Mouse (Mus musculus): ENCODE results near the gene Syce1l. TPM values are rescaled to one million over a fixed set of nuclear protein-coding genes. Genes with fewer than 3 reads are reported as not detected.

Gene Syce1l
- 1 to 10 TPM; 1.0 to 1.5 TPM for total RNA-seq (2021)

GRCm38 (mm10) chr8:113642926-113643325, at the start of gene Syce1l:
Gene Syce1l, plus strand, starts transcription at chr8:113643213.
- intact Hi-C loops (cut with DNase I): no loop called here
- no peak for DNase-seq

GRCm38 (mm10) chr8:113598401-113598800, 44.6 kb upstream of the Syce1l start:
- intact Hi-C loops (cut with DNase I): no loop called here
- no peak for DNase-seq

GRCm38 (mm10) chr8:113632634-113633033, 10.4 kb upstream of the Syce1l start:
- intact Hi-C loops (cut with DNase I): loop anchor here (5.0 kb wide), 2 partner anchors 1570 to 1585 kb away; no protein-coding TSS in a partner anchor
- no peak for DNase-seq

- intact Hi-C loops (cut with DNase I): loop anchor here (5.0 kb wide), 2 partner anchors 1572 to 1587 kb away; no protein-coding TSS in a partner anchor
- no peak for DNase-seq
These were observed 8.9 kb upstream of the Syce1l start for GRCm38 (mm10) chr8:113634161-113634560.

DNA sequence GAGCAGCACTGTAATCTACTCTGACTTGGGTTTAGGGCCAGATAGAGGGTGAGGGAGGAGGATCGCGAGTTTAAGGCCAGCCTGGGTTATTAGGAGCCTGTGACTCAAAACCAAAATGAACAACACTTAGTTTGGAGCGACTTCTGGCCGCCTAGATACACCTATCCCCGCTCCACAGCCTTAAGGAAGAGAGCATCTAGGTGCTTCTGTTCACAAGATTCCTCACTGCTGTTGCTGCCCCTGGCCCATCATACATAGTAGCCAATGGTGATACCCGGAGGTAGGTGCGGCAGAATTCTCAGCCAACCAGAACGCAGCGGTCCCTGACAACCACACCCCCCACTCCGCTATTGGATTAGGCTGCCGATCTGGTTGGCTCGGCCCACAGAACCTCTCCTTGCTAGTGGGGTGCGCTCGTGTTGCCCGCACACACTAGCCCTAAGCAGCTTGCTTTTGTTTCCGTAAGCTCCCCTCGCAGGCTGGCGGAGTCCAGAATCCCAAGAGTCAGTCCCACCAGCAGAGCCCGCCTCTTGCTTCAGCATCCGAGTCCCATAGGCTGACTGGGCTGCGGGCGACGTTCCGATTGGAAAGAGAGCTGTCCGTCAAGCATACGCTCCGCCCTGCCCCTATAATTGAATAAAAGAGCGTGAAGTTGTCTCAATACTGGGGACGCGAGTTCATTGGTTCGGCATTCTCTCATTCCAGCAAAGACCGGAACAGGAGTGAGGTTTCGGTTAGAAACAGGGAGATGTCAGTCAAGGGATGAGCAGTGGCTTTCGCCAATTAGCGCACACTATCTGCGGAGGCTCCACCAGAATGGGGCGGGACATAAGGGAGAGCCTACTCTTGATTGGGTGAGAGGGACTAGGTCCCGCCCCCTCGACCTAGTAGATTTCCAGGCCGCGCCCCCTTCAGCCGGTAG, 8.1 kb upstream of the Syce1l start, which contains the start of gene Mon1b:
Mon1b (plus strand) TSS at position 918 of the 922 bp plus-strand sequence.
- intact Hi-C loops (cut with DNase I): loop anchor here (5.0 kb wide), 2 partner anchors 1573 to 1588 kb away; no protein-coding TSS in a partner anchor
- peak; percentile 97 for DNase-seq

DNA sequence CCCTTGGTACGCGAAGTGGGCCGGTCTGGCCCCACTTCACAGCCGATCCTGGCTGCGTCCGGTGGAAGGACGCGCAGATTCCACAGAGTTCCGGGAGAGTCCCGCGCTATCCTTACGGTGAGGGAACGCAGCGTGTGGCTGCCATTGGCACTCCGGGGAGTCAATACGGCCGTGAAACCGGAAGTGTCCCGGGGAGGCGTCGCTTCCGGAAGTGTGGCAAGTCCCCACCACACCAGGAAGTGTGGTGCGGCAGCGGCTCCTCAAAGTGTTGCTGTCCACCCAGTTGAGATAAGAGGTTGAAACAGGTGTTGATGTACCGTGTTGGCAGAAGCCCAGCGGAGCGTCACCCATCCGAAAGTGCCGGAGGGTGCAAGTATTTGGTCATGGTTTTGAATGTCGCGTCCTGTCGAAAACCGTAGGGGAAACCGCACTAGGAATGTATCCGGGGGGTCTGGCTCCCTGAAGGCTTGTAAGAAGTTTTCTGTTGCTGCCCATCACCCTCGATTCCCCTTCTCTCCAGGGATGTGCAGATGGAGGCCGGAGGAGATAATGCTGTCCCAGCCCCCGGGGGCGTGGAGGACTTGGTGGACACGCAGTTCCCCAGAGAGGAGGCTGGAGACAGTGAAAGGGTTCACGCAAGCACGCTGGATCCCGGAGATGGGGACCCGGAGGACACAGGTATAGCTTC, 7.3 kb upstream of the Syce1l start:
- intact Hi-C loops (cut with DNase I): no loop called here
- DNase-seq: no peak

DNA sequence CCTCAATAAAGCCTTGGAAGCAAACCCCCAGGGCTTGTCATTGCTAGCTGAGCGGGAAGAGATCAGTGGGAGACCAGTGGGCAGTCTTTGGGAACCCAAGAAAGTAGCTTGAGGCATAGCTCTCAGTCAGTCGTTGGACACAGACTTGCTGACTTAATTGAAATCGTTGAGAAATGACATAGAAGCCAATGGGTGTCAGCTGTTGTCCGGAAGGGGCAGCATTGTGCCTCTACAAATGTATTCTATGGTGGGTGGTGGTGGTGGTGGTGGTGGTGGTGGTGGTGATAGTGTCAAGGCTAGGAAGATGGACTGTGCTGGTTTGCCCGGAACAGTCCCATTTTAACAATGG, 6.8 kb upstream of the Syce1l start:
- DNase-seq: no peak
- intact Hi-C loops (cut with DNase I): no loop called here

DNA sequence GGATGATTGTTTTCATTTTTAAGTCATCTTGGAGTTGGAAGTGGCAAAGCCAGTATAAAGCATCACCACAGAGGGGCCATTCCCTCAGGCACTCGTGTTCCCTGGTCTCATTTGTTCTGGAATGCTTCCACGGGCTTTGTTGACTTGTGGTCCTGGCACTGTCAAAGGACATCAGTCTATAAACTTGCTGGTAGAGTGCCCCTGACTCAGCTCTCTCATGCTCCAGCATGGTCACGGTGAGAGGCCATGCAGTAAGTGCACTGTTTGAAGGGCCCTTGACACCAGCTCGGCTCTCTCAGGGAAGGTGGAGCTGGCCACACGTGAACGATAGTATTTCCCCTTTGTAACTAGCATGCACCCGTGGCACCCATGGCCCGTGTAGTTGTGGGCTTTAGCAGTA, 2.7 kb upstream of the Syce1l start:
- intact Hi-C loops (cut with DNase I): no loop called here
- DNase-seq: no peak

DNA sequence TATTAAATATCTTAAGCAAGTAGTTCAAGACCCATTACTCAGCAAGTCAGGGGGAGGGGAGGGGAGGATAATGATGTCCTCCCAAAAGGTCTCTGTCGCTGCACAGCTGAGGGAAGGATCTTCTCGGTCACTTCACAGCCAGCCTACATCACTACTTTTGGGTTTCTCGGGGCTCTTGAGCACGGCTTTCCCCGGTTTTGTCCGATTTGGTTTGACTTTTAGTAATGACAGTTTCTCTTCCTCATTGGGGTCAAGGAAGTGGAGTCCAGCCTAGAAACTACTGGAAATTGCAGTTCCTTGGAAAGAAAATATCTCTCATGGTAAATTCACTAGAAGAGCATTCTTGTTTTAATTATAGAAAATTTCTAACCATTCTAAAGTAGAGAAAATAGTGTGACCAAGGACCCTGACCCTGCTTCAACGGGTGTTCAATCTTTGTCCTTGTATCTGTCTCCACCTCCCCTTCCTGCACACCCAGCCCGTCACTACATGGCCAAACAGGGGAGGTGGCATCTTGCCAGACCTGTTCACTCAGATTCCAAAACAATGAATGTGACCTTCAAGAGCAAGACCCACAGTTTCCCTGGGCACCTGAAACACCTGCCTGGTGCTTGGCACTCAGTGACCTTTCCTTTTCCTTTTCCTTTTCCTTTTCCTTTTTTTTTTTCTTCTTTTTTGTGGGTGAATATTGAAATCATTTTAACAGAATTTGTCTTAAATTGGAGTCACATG, 632 bp downstream of the Syce1l start:
- intact Hi-C loops (cut with DNase I): no loop called here
- DNase-seq: no peak

- intact Hi-C loops (cut with DNase I): no loop called here
- no peak for DNase-seq
These were observed 2.2 kb downstream of the Syce1l start for GRCm38 (mm10) chr8:113645220-113645619.

DNA sequence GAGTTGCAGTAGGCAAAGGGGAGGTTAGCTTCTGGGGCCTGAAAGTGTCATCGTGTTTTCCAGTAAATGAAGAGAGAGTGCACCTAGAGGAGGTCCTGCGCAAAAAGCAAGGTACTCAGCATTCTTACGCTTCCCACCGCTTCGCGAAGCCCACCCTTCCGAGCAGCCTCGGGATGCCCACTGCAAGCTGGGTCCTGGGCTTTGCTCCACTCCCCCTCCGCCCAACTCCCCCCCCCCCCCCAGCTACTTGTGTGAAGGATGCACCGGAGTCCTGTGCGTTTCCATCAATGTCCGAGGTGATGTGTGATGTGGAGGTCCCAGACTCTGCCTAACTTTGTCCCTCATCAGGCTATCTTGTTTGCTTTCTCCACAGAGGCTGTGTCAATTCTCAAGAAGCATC, 9.4 kb downstream of the Syce1l start:
- intact Hi-C loops (cut with DNase I): no loop called here
- DNase-seq: no peak

DNA sequence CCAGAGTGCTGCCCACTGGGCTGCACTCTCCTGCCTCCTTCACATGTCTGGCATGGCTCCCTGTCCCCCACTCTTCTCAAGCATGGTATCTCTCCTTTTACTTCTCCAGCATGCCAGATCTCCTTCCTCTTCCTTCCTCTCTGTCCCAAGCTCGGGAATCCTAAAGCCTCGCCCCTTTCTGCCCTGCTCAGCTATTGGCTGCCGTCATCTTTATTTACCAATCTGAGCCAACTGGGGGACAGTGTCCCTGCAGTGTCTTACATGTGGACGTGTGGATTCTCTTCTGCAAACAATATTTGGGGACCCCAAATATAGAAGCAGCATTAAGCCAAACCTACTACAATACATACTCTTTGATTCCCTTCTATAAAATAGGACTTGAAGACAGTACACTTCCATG, 10.1 kb downstream of the Syce1l start:
- intact Hi-C loops (cut with DNase I): no loop called here
- no peak for DNase-seq

DNA sequence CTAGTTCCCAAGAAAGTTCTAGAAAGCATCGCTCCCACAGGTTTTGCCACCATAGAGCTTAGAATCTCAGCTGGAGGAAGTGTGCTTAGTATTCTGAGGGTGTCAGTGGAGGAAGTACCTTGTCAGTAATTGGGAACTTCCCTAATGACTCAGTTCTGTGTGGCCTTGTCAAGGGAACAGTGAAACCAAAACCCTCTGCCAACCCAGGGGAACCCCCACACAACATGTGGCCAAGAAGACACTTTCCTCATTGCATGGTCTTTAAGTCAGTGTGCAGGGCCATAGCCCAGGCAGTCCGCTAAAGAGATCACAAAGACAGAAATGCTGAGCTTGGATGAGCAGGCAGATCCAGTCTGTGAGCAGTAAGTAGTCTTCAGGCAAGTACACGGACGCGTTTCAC, 13.1 kb downstream of the Syce1l start:
- DNase-seq: no peak
- intact Hi-C loops (cut with DNase I): no loop called here

DNA sequence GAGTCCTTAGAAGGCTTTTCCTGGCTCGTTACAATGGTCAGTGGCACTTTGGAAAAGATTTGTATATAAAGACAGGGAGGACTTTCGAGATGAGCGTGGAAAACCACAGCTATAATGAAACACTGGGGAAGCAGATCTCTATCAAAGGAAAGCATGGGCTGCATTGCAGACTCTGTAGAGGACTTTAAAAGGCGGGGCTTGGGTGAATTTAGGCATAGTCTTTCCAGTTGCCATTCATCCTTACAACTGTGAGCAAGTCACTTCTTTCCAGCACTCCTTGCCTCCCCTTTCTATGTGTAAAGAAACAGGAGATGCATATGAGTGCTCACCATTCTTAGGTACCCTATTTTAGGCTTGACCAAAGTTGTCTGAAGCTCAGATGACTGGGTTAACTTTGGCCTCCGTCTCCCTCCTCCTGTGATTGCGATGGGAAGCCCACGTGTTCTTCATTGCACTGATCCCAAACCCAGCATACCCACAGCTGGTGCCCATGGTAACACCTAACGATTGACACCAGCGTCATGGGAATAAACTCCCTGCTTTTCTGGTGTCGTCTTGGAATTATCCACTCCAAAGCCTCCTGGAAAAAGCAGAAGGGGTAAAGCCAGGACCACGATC, 13.8 kb downstream of the Syce1l start:
- DNase-seq: no peak
- intact Hi-C loops (cut with DNase I): no loop called here

- intact Hi-C loops (cut with DNase I): loop anchor here (5.0 to 10.0 kb wide), 2 partner anchors 185 to 407 kb away; partner anchors contain the start of gene Adamts18
- DNase-seq: no peak
These were observed 17.1 kb downstream of the Syce1l start for GRCm38 (mm10) chr8:113660128-113660527.

GRCm38 (mm10) chr8:113664544-113664943, 21.5 kb downstream of the Syce1l start:
- intact Hi-C loops (cut with DNase I): loop anchor here (2.0 to 10.0 kb wide), 5 partner anchors 180 to 774 kb away; partner anchors contain the start of genes Adamts18 and Wwox
- DNase-seq: peak; percentile 90

- intact Hi-C loops (cut with DNase I): loop anchor here (2.0 to 10.0 kb wide), 4 partner anchors 180 to 774 kb away; partner anchors contain the start of genes Adamts18 and Wwox
- DNase-seq: no peak
These were observed 22.0 kb downstream of the Syce1l start for GRCm38 (mm10) chr8:113665036-113665435.

- DNase-seq: no peak
- intact Hi-C loops (cut with DNase I): loop anchor here (2.0 to 10.0 kb wide), 4 partner anchors 179 to 773 kb away; partner anchors contain the start of genes Adamts18 and Wwox
These were observed 22.9 kb downstream of the Syce1l start for GRCm38 (mm10) chr8:113665951-113666350.

DNA sequence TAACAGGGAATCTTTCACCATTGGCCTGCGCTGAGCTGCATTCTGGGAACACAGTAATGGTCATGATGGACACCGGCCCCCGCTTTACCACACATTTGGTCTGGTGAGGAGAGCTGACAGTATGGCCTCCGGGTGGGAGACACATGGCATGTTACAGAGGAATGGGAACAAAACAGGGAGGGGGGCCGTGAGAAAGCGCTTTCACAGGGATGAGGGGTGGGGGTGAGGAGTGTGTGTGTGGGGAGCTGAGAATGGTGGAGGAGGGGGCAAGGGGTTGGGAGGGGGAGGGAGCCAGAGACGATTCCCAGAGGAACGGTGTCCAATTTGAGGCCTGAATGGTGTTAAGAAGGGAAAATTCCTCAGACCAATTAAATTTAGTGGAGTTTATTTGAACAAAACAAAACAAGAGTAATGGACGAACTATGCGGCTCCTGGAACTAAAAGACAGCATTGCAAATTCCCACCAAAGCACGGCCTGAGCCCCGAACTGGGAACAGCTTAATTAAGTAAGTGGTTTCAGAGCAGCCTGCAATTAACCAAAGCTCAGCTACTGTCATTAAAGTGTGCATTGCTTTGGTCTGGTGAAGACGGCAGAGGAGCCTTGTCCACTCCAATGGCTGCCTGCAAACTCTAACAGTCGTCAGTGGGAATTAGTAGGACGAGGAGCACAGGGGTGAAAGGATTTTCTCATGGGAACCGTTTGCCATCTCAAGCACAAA, 23.9 kb downstream of the Syce1l start:
- intact Hi-C loops (cut with DNase I): loop anchor here (10.0 kb wide), 1 partner anchor 178 kb away; the partner anchor contains the start of gene Adamts18
- DNase-seq: no peak
